13 mouse cellular contexts compared by ENCODE assay signal in genomic region chr4:139225944-139226343, GRCm38 (mm10).
"Had no signal": no experiment of that assay in that cellular context is flagged by ENCODE, and none has a peak within 500 bp of the region (broad histone marks: within the 10 kb centered on the region; RNA-seq: fewer than 3 reads in every experiment).

No protein-coding gene starts in this region.

- H3K9ac ChIP-seq: limb, embryonic 13.5 days; liver, embryonic 14.5 days; neural tube, embryonic 15.5 days had no signal

- H3K9me3 ChIP-seq: limb, embryonic 13.5 days; midbrain, embryonic 10.5 days; neural tube, embryonic 15.5 days had no signal

- DNase-seq: layer of hippocampus, postnatal 36 days; lung, adult 18-20 months; midbrain, embryonic 14.5 days; right cerebral cortex, adult 18-20 months; right cerebral cortex, postnatal 25 days; thymus, postnatal 36 days had no signal

- ATAC-seq: intestine, postnatal 0 days had no signal

- H3K4me3 ChIP-seq: limb, embryonic 13.5 days; midbrain, embryonic 10.5 days; myocyte; neural tube, embryonic 15.5 days had no signal

- H3K27me3 ChIP-seq: limb, embryonic 13.5 days; neural tube, embryonic 15.5 days had no signal

- H3K36me3 ChIP-seq: neural tube, embryonic 15.5 days had no signal

- H3K4me2 ChIP-seq: limb, embryonic 13.5 days; neural tube, embryonic 15.5 days had no signal

- H3K27ac ChIP-seq: kidney, postnatal 0 days; limb, embryonic 13.5 days; liver, embryonic 14.5 days; midbrain, embryonic 10.5 days; neural tube, embryonic 15.5 days had no signal
